Mouse (Mus musculus): ENCODE measurements around the gene Slc8a1.

DNA sequence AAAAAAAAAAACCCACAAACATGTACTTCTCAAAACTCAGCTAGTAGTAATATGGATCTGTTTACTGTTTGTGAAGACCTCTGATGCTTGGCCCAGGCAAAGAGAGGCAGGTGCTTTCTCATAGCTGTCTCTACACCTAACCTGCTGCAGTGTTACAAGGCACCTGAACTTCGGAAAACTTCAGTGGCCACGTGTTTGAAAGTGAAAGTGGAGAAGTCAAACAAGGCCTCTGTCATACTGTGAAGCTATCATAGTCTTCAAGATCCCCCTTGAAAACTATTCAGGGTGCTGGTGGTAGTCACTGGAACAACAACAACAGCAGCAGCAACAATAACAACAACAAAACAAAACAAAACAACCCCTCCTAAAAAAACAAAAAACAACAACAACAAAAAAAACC, 40.5 kb downstream of the Slc8a1 start:
- no peak for TF ChIP-seq POLR2AphosphoS5 (IDR thresholded peaks at IDR 0.05; ENCODE audit: insufficient replicate concordance, low read depth, low read length)
- TF ChIP-seq CTCF (IDR thresholded peaks at IDR 0.05; ENCODE audit: low read depth, low read length), result no peak
- no peak for TF ChIP-seq GATA1 (IDR thresholded peaks at IDR 0.05; ENCODE audit: borderline replicate concordance, low read length)
